Mouse (Mus musculus): ENCODE measurements around the gene Zfp217. TPM values are rescaled to one million over a fixed set of nuclear protein-coding genes. Genes with fewer than 3 reads are reported as not detected.

Gene Zfp217
- total RNA-seq, 2 experiments from 2014 or later: 7.7 to 10.1 TPM

DNA sequence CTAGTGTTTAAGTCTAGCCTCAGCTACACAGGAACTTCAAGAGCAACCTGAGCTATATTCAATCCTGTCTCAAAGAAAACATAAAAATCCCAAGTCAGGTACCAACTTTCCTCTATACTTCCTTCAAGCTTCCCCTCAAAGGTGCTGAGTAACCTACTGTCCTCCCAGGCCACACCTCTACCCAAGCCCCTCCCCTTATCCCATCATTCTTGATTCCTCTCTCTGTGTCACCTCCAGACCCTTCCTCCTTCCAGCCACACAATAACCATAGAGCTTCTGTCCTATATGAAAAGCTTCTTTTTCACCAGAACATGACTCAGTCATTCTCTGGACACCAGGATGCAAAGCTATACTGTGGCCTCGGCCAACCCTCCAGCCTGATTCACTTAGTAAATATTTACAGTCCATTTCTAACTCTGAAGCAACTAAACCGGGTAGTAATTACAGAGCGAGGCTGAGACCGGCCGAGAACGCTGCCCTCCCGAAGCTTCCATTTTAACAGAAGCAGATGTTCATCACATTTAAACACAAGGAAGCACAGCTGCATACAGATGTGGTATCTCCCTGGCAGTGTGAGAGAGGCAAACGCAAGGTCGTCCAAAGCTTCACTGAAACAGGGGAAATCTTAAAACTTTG, 8.4 kb downstream of the Zfp217 start:
- intact Hi-C loops (cut with DNase I; ENCODE audit: low total_unique reads): no loop called here
- no peak for DNase-seq

DNA sequence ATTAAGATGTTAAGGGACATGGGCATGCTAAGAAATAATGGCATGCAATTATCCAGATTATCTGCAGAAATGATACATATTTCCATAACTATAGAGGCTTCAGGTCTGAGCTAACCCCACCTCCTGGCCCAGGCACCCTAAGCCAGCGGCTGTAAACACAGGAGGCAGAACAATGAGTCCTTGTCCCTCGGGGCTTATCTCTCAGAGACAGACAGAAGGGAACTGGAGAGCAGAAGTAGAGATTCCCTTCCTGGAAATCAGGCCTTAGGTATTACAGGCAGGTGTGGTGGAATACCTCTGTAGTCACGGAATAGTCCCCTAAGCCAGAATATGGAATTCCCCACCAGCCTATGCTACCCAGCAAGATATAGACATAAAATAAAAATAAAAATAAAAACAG, 11.0 kb downstream of the Zfp217 start:
- intact Hi-C loops (cut with DNase I; ENCODE audit: low total_unique reads): no loop called here
- DNase-seq: no peak

DNA sequence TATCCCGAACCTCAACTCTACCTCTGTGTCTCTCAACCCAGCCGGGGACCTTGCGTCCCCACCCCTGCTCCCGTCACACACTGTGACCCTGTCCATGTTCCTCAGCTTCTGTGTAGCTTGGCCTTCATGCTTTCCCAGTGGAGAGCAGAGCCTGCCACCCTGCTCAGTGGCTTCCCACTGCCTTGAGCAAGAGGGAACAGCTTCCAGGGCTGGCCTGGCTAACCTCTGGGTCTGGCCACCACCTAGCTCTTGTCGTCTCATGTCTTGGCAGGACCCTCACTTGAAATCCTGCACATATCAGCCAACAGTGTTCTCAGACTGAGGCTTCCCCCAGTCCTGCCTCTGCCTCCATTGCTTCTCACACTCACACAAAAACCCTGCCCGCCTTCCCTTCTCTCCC, 12.1 kb downstream of the Zfp217 start:
- intact Hi-C loops (cut with DNase I; ENCODE audit: low total_unique reads): no loop called here
- DNase-seq: no peak

DNA sequence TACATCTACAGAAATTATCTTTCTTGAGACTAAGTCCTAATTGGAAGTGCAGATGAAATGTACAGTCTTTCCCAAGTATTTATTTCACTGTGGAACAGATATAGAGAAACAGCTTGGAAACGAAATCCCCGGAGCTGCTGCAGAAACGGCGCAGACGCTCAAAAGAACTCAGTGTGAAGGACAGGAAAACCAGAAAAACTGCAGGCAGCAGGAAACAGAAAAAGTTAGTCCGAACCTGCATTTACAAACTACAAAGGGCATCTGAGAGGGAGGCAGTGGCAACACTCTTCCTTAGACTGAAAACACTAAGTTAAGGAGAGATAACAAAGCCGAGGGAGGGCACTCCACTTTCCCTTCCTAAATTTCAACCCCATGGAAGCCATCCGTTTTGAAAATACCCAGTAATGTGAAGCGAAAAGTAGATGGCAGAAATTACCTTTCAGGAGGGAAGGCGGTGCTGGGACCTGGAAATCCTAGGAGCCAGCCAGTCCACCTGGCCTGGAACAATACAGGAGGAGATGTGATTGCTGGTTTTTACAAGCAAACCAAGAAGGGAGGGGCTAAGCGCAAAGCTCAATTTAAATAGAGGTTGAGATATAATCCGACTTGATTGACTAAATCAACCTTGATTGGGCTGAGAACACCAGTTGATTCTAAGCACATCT, 13.7 kb downstream of the Zfp217 start:
- intact Hi-C loops (cut with DNase I; ENCODE audit: low total_unique reads): no loop called here
- DNase-seq: no peak

DNA sequence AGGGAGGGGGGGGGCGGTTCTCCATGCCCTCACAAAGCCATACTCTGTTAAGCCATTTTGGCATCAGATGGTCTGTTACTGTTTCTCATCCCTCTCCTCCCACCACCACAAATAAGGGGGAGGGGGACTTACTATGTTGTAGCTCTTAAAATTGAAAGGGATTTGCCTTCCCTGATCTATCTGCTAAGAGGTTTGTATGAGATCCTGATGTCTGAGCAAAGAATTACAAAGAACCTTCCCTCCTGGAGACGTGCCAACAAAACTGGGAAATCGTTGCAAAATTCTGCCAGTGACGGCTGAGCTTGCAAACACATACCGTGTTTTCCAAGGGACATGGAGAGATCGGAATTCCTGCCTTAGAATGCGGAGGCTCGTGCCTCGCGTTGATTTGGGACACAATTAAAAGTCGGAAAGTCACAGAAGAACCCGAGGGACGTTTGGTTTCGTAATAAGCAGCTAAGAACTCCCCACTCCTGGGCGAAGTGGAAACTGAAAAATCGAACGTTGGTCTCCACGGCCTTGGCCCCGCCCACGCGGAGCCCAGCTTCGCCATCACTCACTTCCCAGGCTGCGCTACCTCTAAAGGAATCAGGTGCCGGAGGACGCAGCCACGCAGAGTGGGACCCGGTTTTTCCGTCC, 14.7 kb downstream of the Zfp217 start:
- intact Hi-C loops (cut with DNase I; ENCODE audit: low total_unique reads): no loop called here
- DNase-seq: peak; percentile 75

DNA sequence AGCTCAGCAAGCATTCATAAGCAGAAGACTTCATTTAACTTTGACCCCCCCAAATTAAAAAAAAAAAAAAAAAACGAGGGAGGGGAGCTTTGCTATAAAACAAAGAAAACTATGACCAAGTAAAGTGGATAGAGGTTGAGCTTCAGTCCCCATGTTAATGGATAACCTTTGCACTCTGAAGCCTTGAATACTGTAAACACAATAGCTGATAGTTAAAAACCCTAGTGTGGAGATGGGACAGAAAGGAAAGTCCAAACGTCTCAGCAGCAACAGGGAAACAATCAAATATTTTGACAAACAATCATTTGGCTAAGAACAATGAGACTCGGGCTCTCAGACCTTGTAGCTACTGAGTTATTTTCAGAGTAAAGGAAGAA, 15.2 kb downstream of the Zfp217 start:
- DNase-seq: no peak
- intact Hi-C loops (cut with DNase I; ENCODE audit: low total_unique reads): no loop called here

DNA sequence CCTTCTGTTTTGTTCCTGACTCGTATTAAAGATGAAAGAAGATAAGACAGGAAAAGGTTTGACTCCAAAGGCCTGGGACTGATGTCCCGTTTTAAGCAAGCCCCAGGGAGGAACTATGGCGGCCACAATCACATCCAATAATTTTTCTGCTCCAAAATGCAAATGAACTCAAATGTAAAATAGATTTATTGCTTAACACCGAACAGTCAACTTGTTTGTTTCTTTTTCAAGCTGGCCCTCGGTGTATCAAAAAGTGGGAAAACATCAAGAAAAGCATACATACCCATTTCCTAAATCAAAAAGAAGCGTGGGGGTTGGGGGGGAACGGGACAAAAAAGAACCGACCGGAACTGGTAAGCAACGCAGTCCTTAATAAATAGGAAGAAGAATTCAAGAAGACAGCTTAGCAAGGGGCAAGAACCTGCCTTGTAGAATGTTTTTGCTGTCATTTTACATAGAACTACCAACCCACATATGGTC, 15.9 kb downstream of the Zfp217 start:
- no peak for DNase-seq
- intact Hi-C loops (cut with DNase I; ENCODE audit: low total_unique reads): no loop called here

DNA sequence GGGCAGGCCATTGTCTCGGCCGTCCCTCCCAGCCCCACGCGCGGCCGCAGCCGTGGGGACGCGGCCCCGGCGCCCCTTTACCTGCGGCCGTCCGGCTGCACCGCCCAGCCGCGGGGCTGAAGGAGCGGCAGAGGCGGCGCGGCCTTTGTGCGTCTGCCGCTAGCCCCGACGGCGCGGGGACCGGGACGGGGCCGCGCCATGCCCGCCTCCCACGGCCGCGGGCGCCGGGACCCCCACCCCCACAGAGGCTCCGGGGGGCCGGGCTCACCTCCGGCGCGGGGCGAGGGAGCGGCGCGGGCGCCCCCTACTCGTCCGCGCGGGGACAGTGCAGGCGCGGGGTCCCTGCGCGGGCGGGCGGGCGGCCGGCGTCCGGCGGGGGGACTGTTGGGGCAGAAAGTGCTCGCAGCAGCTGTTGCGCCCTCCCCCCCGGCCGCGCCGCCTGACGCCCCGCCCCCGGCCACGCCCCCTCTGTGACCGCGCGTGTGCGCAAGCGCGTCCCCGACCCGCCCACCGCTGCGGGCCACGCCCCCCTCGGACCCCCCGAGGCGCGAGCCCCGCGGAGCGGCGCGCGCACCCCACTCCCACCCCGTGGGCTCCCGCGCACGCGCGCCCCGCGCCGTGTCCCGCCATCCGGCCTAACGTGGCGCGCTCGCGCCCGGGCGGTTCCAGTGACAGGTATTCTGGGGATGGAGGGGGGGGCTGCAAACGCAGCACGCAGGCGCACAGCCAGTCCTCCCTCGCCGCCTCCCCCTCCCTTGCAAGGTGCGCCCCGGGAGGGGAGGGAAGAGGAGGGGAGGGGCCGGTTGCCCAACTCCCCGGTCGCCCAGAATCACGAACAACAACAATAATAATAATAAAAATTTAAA, 16.9 kb downstream of the Zfp217 start:
- DNase-seq: peak; percentile 88
- intact Hi-C loops (cut with DNase I; ENCODE audit: low total_unique reads): no loop called here

DNA sequence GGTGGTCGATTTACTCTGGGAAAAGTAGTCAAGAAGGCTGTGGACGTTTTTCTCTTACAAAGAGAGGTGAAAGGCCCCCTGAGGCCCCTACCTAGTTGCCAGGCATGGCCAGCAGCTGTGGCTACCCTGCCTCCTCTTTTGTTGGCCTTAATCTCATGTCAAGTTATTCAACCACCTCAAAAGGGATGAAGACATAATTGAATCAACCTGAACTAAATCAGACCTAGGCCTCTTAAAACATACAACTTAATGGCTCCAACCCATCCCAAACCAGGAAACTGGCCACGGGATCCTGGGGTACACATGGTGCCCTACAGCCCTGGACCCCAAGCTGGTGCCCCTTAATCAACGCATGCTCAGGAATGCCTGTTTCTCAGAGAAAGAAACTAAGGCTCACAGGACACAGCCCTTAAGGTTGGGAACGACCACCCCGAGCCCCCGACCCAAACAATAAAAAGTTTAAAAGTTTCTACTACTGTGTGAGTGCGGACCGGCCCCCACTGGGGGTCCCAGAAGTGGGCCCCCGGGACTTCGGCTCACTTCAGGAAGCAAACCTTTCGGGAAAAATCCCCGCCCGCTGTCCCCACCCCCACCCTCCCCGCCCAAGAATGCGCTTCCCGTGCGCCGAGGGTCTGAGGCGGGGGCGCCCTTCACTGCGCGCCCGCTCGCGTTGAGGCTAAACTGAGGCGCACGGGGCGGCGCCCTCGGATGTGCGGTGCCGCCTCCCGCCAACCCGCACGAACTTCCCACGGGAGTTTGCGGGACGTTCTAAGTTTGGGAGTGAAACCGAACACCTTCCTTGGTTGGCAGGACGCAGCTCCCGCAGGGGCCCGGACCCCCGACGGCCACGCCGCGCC, 17.8 kb downstream of the Zfp217 start:
- peak; percentile 21 for DNase-seq
- intact Hi-C loops (cut with DNase I; ENCODE audit: low total_unique reads): no loop called here

DNA sequence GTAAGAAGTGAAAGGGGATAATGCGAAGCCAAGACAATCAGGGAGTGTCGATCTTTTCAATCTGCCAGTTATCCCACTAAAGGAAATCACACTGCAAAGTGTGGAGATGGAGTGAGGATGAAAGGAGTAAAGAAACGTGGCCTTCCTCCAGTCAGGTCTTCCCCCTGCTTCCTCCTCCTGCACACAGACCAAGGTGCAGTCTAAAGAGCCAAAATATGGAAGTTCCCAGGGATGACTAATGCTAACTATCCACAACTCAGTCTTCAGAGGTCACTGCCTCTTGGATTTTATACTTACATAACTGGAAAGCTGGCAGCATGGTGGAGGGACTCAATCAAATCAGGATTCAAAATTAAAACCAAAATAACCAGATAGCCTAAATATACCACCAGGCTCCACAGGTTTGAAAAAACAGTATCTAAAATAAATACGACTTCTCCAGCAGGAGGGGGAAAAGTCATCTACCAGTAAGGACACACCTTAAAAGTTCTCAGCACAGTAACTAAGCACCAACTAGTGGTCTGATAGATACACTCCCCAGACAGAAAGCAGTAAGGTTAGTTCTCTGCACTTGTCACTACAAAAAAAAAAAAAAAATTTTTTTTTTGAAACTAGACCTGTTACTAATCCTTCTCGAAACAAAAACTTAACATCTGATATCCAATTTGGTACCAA, 18.5 kb downstream of the Zfp217 start:
- intact Hi-C loops (cut with DNase I; ENCODE audit: low total_unique reads): no loop called here
- no peak for DNase-seq

DNA sequence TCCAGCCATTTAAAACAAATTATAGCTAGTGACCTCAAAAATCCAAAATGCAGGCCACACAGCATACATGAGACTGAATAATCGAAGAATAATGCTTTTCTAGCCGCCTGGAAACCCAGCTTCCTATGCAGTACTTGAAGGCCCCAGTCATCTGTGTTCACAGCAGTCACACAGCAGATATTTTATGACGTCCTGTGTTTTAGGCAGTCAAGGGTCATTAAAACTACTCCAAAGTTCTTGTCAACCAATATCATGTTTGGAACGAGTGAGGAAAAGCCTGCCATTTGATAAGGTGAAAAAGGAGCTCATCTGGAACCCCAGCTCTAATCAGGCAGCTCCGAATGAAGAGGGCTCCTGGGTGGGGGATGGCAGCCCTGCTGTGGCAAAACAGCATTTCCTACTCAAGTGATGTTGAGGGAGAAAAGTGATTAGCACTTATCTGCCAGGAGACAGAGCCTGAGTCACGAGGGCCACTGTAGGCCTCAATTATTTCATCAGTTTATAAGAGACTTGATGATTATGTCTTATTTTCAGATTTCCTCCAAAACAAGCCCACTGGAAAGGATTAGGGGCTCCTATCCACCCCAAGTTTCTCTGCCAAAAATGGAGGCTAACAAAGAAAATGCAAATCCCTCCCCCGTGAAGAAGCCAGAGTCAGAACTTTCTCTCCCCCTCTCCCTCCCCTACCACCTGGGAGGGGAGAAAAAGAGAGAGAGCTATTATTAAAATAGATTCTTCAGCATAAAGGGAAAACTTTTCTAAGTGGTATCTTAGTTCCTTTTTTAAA, 19.2 kb downstream of the Zfp217 start:
- DNase-seq: no peak
- intact Hi-C loops (cut with DNase I; ENCODE audit: low total_unique reads): no loop called here

DNA sequence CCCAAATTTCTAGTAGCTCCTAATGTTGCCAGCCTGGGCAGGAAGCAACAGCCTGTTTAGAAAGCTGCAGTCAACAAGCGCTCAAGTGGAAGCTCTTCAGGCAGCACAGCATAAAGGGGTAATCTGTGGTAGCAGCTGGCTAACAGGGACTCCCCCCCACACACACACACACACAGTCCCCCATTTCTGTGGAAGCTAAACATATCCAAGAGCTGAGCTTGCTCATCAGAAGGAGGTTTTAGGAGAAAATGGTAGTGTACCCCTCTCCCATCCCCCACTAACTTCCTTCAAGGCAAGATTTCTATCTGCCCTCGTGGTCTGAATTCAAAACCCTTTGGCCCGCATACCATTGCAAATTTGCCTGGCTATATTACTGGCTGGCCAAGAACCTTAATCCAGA, 20.4 kb downstream of the Zfp217 start:
- no peak for DNase-seq
- intact Hi-C loops (cut with DNase I; ENCODE audit: low total_unique reads): no loop called here

DNA sequence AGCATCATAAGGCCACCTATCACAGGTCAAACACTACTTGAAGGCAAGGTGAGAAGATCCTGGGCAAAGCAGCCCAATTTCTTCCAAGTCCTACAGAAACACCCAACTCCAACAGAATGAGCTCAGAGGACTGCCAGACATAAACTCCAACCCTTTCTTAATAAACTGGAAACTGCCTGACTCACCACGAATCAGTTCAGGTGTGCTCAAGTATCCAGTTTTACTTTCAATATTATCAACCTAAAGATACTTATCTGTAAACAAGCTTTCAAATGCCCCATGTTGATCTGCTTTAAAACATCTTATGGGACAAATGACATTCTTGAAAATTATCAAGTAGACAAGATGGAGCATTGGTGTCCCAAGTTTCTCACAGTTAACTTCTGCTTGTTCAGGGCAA, 21.6 kb downstream of the Zfp217 start:
- intact Hi-C loops (cut with DNase I; ENCODE audit: low total_unique reads): no loop called here
- no peak for DNase-seq

DNA sequence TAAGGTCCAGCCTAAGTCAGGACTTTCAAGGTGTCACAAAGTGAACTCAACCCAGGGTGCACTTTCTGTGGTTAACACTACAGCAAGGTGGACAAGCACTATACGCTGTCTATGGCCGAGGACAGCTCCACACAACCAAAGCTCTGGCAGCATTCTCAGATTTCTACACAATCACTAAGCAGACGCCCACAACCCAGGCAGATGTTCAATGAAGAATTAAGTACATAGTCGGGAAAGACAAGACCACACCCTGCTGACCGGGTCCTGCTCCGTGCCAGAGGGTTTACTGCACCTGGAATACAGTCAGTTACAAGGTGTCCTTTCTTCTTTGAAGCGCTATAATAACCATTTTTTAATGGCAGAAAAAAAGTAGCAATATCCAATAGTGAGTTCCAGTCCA, 25.7 kb downstream of the Zfp217 start:
- intact Hi-C loops (cut with DNase I; ENCODE audit: low total_unique reads): loop anchor here (5.0 kb wide), 1 partner anchor 95 kb away; no protein-coding TSS in a partner anchor

DNA sequence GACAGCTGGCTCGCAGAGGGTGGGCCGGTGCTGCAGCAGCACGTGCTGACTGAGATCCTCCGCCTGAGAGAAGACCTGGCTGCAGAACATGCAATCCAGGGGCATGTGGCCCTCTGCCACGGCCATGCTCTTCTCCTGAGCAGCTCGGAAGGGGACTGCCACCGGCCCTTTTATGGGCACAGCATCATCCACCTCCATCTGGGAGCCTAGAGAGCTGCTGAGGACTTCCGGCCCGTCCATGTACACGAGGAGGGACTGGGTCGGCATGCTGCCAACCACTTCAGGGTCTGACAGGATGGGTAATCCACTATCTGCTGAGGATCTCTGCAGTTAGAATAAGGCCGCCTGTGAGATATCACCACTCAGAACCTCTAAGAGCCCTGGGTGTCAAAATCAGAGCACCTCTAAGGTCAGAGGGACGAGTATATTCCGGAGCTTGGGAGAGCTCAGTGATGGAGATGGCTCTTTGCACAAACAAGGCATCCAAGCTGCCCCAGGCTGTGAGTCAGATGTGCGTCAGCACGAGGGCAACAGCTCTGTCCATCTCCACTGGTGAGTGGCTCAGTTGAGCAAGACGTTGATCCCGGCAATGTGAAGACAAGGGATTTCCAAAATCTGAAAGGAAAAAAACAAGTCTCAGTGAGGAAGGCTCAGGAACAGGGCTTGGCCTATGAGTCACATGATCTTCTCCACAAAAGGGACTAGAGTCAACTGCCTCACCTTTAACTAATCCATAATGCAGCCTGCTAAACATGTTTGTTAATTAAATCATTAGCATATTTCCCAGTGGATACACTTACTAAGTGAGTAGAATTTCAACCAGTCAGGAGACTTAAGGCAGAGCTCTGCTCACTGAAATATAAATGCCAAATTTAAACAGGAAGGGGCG, 27.5 kb downstream of the Zfp217 start:
- intact Hi-C loops (cut with DNase I; ENCODE audit: low total_unique reads): loop anchor here (5.0 kb wide), 1 partner anchor 97 kb away; no protein-coding TSS in a partner anchor
- DNase-seq: no peak

More for the DNA sequence above, 25.7 kb downstream of the Zfp217 start:
- no peak for DNase-seq

DNA sequence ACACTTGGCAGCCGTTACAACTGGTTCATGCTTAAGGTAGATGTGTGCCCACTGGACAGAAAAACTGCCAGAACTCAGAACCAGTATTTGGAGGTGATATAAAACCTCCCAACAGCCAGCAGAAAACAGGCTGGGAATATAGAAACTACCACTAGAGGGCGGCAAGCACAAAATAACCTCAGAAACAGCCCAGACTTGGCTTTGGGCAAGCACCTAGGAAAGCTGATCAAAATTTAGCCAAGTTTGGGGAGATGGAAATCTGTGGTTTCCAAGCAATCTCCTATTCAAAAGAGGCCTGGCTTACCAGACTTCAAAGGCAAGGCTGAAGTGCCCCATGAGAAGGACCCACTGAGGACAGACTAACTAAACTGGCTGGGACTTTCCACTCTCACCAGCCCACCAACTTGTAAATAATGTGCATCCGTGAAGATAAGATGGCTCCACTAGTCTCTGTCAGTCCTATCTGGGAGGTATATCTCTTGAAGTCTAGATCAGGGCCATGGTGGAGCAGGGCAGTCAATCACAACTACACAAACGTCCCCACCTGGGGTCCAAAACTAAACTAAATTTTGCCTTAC, 31.1 kb downstream of the Zfp217 start:
- intact Hi-C loops (cut with DNase I; ENCODE audit: low total_unique reads): loop anchor here (5.0 kb wide), 1 partner anchor 226 kb away; no protein-coding TSS in a partner anchor
- DNase-seq: peak; percentile 42

Data from gastrocnemius, postnatal 14 days (tissue).